Mouse (Mus musculus) hindbrain, embryonic 13.5 days (tissue): ENCODE measurements around the gene Necap1. TPM values are rescaled to one million over a fixed set of nuclear protein-coding genes. Genes with fewer than 3 reads are reported as not detected.

ENCODE experiments used
- ATAC-seq: fragments of 200-750 bp; cut with Nextera tagmentation; 2 replicates; pipeline ENCODE4 v1.8.0; 2017; ENCODE audit warnings: moderate TSS enrichment; ENCODE audit not compliant: low FRiP score
- H3K27ac ChIP-seq: fragments of 300-500 bp; sonication (generic); 2 replicates; pipeline ENCODE4 v1.5.1; 2015; ENCODE audit warnings: inconsistent platforms, mild to moderate bottlenecking, moderate library complexity
- H3K27me3 ChIP-seq: fragments of 300-500 bp; sonication (generic); 2 replicates; pipeline ENCODE4 v1.6.1; 2015; ENCODE audit warnings: mild to moderate bottlenecking, inconsistent platforms
- H3K36me3 ChIP-seq: fragments of 300-500 bp; sonication (generic); 2 replicates; pipeline ENCODE4 v1.6.1; 2015; ENCODE audit warnings: mild to moderate bottlenecking, inconsistent platforms
- H3K4me1 ChIP-seq: fragments of 300-500 bp; sonication (generic); replicated peaks from 2 replicates; pipeline ENCODE4 v1.6.1; 2015; ENCODE audit warnings: inconsistent platforms
- H3K4me2 ChIP-seq: fragments of 300-500 bp; sonication (generic); 2 replicates; pipeline ENCODE4 v1.6.1; 2015; ENCODE audit warnings: inconsistent platforms, mild to moderate bottlenecking, moderate library complexity
- H3K4me3 ChIP-seq: fragments of 300-500 bp; sonication (generic); 2 replicates; pipeline ENCODE4 v1.5.1; 2015; ENCODE audit warnings: mild to moderate bottlenecking, inconsistent platforms
- H3K9ac ChIP-seq: fragments of 300-500 bp; sonication (generic); 2 replicates; pipeline ENCODE4 v1.6.1; 2015; ENCODE audit warnings: mild to moderate bottlenecking, inconsistent platforms
- H3K9me3 ChIP-seq: fragments of 300-500 bp; sonication (generic); 2 replicates; pipeline ENCODE4 v1.6.1; 2016; ENCODE audit warnings: inconsistent platforms
- WGBS: fragments of 180-500 bp; shearing (Covaris S2); methylation state at CpG from one replicate; pipeline ENCODE4 v1.1.7; 2015; 5-methylcytosine and 5-hydroxymethylcytosine counted together
- microRNA-seq: library from miRNA; unstranded; fragments of <30 nt; microRNA quantifications from one replicate; pipeline ENCODE4, GENCODE M21; 2016
- polyA plus RNA-seq: library from polyadenylated mRNA; unstranded; fragments of >200 nt; fragmentation: Nextera tagmentation; extraction: Ambion mirVana; gene quantifications from 2 replicates; pipeline ENCODE4 v1.2.1, GENCODE M21; 2015

Gene Necap1
- polyA plus RNA-seq, 1 experiment from 2014 or later = 121 TPM

GRCm38 (mm10) chr6:122919922-122920321 is 45.6 kb downstream of the Necap1 start:
- 83% methylated on average over 4 of the region's 4 CpGs for WGBS
- H3K4me1 ChIP-seq = no peaks in the 10 kb centered on the region
- H3K27me3 ChIP-seq = no peaks in the 10 kb centered on the region
- H3K4me2 ChIP-seq = no peak overlapping the region
- H3K9ac ChIP-seq = no peak overlapping the region
- no peak overlapping the region for H3K27ac ChIP-seq
- no peak for ATAC-seq
- H3K4me3 ChIP-seq = no peak overlapping the region
- H3K36me3 ChIP-seq = no peaks in the 10 kb centered on the region
- H3K9me3 ChIP-seq = no peaks in the 10 kb centered on the region

DNA sequence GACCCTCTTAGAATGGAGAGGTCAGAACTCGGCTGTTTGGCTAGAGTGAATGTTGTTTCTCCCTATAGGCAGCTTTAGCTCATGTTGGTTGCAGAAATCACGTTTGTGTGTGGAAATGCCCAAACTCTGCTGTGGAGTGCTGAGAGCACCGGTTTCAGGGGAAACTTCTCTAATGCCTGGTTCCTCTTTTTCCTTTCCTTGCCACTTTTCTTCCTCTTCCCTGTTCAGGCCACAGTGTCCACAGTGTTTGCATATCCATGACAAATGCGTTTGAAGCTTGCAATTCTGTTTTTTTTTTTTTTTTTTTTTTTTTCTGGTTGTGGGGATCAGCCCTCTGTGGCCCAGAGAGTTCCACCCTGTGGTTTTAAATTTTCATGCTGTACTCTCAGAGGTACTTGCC is 47.2 kb downstream of the Necap1 start, which contains the start of gene Clec4a1:
Gene Clec4a1, plus strand, starts transcription at position 398 of the 400 bp plus-strand sequence.
- no peak for ATAC-seq
- Histone ChIP-seq H3K27me3 (no peaks in the 10 kb centered on the region), H3K4me3 (no peak within 1 kb of the TSS), H3K27ac (no peak within 1 kb of the TSS), H3K9me3 (no peaks in the 10 kb centered on the region), H3K4me2 (no peak within 1 kb of the TSS), H3K4me1 (no peaks in the 10 kb centered on the region), H3K9ac (no peak within 1 kb of the TSS), H3K36me3 (no peaks in the 10 kb centered on the region)
- 66% methylated on average over 4 of the region's 4 CpGs for WGBS

DNA sequence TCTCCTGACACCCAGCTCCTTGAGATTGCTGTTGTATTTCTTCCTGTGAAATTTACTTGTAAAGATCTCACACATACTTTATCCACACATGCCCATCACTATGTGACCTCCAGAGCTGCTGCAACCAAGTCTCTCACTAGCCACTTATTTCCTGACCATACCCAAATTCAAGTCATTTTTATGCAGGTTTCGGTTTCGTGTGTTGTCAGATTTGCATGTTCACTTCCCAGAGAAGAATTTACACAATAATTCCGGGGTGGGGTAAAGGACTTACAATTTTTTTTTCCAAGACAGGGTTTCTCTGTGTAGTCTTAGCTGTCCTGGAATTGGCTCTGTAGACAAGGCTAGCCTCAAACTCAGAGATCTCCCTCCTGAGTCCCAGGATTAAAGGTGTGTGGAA is 60.6 kb downstream of the Necap1 start:
- WGBS = 94% methylated on average over 3 of the region's 3 CpGs
- H3K9me3 ChIP-seq = no peaks in the 10 kb centered on the region

More for the DNA sequence above, 60.6 kb downstream of the Necap1 start:
- no peak overlapping the region for H3K4me2 ChIP-seq
- no peak overlapping the region for H3K27ac ChIP-seq
- no peak overlapping the region for H3K9ac ChIP-seq
- no peaks in the 10 kb centered on the region for H3K36me3 ChIP-seq
- H3K27me3 ChIP-seq = no peaks in the 10 kb centered on the region
- H3K4me3 ChIP-seq = no peak overlapping the region
- ATAC-seq = no peak
- H3K4me1 ChIP-seq = no peaks in the 10 kb centered on the region

Small RNAs within 50 kb of the gene (microRNA-seq; reads per million reads assigned to microRNA genes)
- not detected for gene Mir7231

Other genes with a start within 250 kb of the Necap1 start
- not detected in 2 replicates for gene Dppa3, start 248.1 kb upstream of the Necap1 start, polyA plus RNA-seq
- 0.21 and 0.22 TPM in 2 replicates for gene Nanog, start 167.0 kb upstream of the Necap1 start, polyA plus RNA-seq
- gene Slc2a3, start 72.8 kb upstream of the Necap1 start, polyA plus RNA-seq = 21.1 and 22.7 TPM in 2 replicates
- gene Foxj2, start 54.6 kb upstream of the Necap1 start, polyA plus RNA-seq = 6.0 and 6.2 TPM in 2 replicates
- 1.7 TPM in 2 replicates for gene C3ar1, start 18.3 kb upstream of the Necap1 start, polyA plus RNA-seq
- 1.4 and 1.5 TPM in 2 replicates for gene Clec4a1, start 47.4 kb downstream of the Necap1 start, polyA plus RNA-seq
- 1.2 and 1.6 TPM in 2 replicates for gene Clec4a3, start 78.0 kb downstream of the Necap1 start, polyA plus RNA-seq
- not detected in 2 replicates for gene Clec4a4, start 115.9 kb downstream of the Necap1 start, polyA plus RNA-seq
- not detected in 2 replicates for gene Clec4b1, start 175.5 kb downstream of the Necap1 start, polyA plus RNA-seq
- gene Clec4a2, start 232.0 kb downstream of the Necap1 start, polyA plus RNA-seq = 1.0 and 1.4 TPM in 2 replicates